Mouse (Mus musculus) brain, embryonic 14.5 days (tissue): ENCODE measurements around the gene Daam1.

ENCODE experiments used
- CTCF ChIP-seq: fragments of 200-500 bp; IDR thresholded peaks from 2 replicates; pipeline ENCODE4 v1.5.1; 2012; ENCODE audit warnings: inconsistent platforms, mild to moderate bottlenecking, moderate library complexity, borderline replicate concordance; ENCODE audit not compliant: insufficient read depth, insufficient read length; ENCODE audit errors: extremely low read depth
- POLR2A ChIP-seq: fragments of 200-500 bp; IDR thresholded peaks from 2 replicates; pipeline ENCODE4 v1.6.1; 2012; ENCODE audit warnings: mild to moderate bottlenecking, inconsistent platforms, borderline replicate concordance; ENCODE audit not compliant: poor library complexity, insufficient read depth, insufficient read length, severe bottlenecking; ENCODE audit errors: extremely low read depth

DNA sequence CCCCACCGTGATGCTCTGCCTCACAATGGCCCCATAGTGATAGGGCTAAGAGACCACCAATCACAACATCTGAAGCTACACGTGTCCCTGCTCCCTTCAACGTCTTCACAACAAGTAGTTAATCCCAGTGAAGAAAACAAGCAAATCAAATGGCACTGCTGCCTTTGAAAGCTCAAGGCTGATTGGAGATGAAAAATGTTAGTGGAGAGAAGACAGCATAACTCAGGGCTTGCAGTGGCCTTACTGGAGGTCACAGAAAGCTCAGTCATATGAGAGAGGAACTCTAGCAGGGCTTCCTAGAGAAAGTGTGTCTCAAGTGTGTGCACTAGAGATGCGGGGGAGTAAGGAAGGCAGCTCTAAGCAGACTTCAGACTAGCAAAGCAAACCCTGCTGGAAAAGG, 131.7 kb downstream of the Daam1 start:
- TF ChIP-seq CTCF, result no peak
- no peak for TF ChIP-seq POLR2A
